Comparison of ENCODE assay signal across 14 mouse cellular contexts in the genomic region with DNA sequence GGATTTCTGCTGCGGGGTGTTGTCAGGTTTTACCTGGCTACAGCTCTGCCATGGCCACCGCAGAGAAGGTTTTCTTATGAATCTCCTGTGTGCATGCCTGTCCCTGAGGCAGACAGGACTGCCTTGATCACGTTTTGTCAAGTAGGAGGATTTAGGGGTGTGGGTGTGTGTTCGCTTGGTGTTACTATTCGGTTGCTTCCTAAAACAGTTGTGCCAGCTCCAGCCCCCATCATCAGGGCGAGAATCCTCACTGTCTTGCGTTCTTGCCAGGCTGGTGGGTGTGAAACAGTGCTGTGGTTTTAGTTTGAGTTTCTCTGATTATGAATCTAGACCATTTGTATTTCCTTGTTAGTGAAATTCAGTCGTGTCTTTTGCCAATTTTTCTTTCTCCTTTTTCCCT. TPM values are rescaled to one million over a fixed set of nuclear protein-coding genes. Genes with fewer than 3 reads are reported as not detected.
DNase-seq lines count a peak whose midpoint lies in the region; ATAC-seq and TF ChIP-seq lines count a peak whose summit lies in the region.
"Had no signal": no experiment of that assay in that cellular context is flagged by ENCODE, and none has a peak within 500 bp of the region (broad histone marks: within the 10 kb centered on the region; RNA-seq: fewer than 3 reads in every experiment).

No protein-coding gene starts in this region.

- peak overlapping the region; percentile 98 for H3K9ac ChIP-seq in hindbrain, embryonic 13.5 days
- H3K9ac ChIP-seq in embryonic facial prominence, embryonic 14.5 days (ENCODE audit: low read depth, low read length), result peak overlapping the region; percentile 31; the same call in 1 of the 2 replicates
- H3K9ac ChIP-seq: liver, embryonic 14.5 days had no signal

- H3K79me2 ChIP-seq in myocyte (ENCODE audit: control insufficient read depth, insufficient read depth), result peaks cover 73% of the 10 kb centered on the region

- no peak for TF ChIP-seq CTCF in layer of hippocampus, adult 2 months (conservative IDR thresholded peaks at IDR 0.05)

- ATAC-seq in hindbrain, embryonic 13.5 days (ENCODE audit: low FRiP score), result no peak
- no peak for ATAC-seq in embryonic facial prominence, embryonic 14.5 days (ENCODE audit: low read depth)
- ATAC-seq: activated CD4-positive, CD25-positive, alpha-beta regulatory T cell, adult 4 months; CD4-positive, CD25-positive, alpha-beta regulatory T cell, adult 4 months had no signal

- no peak for TF ChIP-seq POLR2A in myocyte (IDR thresholded peaks at IDR 0.05; ENCODE audit: insufficient read length, low read depth)

- H3K9me3 ChIP-seq in hindbrain, embryonic 13.5 days, result no peaks in the 10 kb centered on the region
- H3K9me3 ChIP-seq in hindbrain, embryonic 10.5 days, result no peaks in the 10 kb centered on the region
- no peaks in the 10 kb centered on the region for H3K9me3 ChIP-seq in embryonic facial prominence, embryonic 14.5 days (ENCODE audit: control insufficient read depth, low read length)

- no peak for DNase-seq in hindbrain, embryonic 10.5 days (ENCODE audit: low spot score)
- DNase-seq in embryonic facial prominence, embryonic 14.5 days (ENCODE audit: low spot score), result no peak
- DNase-seq in layer of hippocampus, adult 2 months (ENCODE audit: low spot score in 2 of 2), result peak; percentile 81 to 87
- DNase-seq in kidney, adult 9 months, result no peak
- DNase-seq in MN1 (ENCODE audit: low spot score), result no peak
- DNase-seq in urinary bladder, postnatal 10 days (ENCODE audit: low spot score), result no peak
- DNase-seq: thymus, postnatal 25 days had no signal

- no peak overlapping the region for H3K4me3 ChIP-seq in hindbrain, embryonic 13.5 days
- no peak overlapping the region for H3K4me3 ChIP-seq in hindbrain, embryonic 10.5 days
- H3K4me3 ChIP-seq in embryonic facial prominence, embryonic 14.5 days (ENCODE audit: low read depth, low read length), result no peak overlapping the region
- peak overlapping the region; percentile 24; the same call in 1 of the 2 replicates for H3K4me3 ChIP-seq in layer of hippocampus, adult 2 months
- peak overlapping the region; percentile 54 for H3K4me3 ChIP-seq in myocyte

- WGBS in hindbrain, embryonic 13.5 days, result 80% methylated on average over 8 of the region's 8 CpGs
- WGBS in hindbrain, embryonic 10.5 days, result 79% methylated on average over 8 of the region's 8 CpGs
- WGBS in embryonic facial prominence, embryonic 14.5 days, result 70% methylated on average over 8 of the region's 8 CpGs

- H3ac ChIP-seq in myocyte (ENCODE audit: control insufficient read depth, insufficient read length), result peak overlapping the region; percentile 5

- H3K27me3 ChIP-seq in hindbrain, embryonic 13.5 days, result no peaks in the 10 kb centered on the region
- H3K27me3 ChIP-seq in hindbrain, embryonic 10.5 days (ENCODE audit: insufficient read depth, poor library complexity, severe bottlenecking), result no peaks in the 10 kb centered on the region
- no peaks in the 10 kb centered on the region for H3K27me3 ChIP-seq in embryonic facial prominence, embryonic 14.5 days (replicated peaks; ENCODE audit: control insufficient read depth, insufficient read depth, low read length)
- H3K27me3 ChIP-seq in myocyte (ENCODE audit: control insufficient read depth, insufficient read depth, insufficient read length), result no peaks in the 10 kb centered on the region

- H3K27ac ChIP-seq in hindbrain, embryonic 13.5 days, result no peak overlapping the region
- no peak overlapping the region for H3K27ac ChIP-seq in hindbrain, embryonic 10.5 days
- no peak overlapping the region for H3K27ac ChIP-seq in embryonic facial prominence, embryonic 14.5 days (replicated peaks; ENCODE audit: low read depth, low read length)
- H3K27ac ChIP-seq in layer of hippocampus, adult 2 months, result peak overlapping the region; percentile 55; the same call in 1 of the 2 replicates
- H3K27ac ChIP-seq: liver, embryonic 14.5 days had no signal

- peak overlapping the region; percentile 89 for H3K4me2 ChIP-seq in hindbrain, embryonic 13.5 days
- H3K4me2 ChIP-seq in embryonic facial prominence, embryonic 14.5 days (ENCODE audit: low read depth, low read length), result peak overlapping the region; percentile 24
- peak overlapping the region; percentile 96 for H3K4me2 ChIP-seq in myocyte (ENCODE audit: low read depth)

- peaks cover 53% of the 10 kb centered on the region for H3K4me1 ChIP-seq in hindbrain, embryonic 13.5 days (replicated peaks)
- peaks cover 48% of the 10 kb centered on the region for H3K4me1 ChIP-seq in hindbrain, embryonic 10.5 days (replicated peaks)
- peaks cover 25% of the 10 kb centered on the region for H3K4me1 ChIP-seq in embryonic facial prominence, embryonic 14.5 days (ENCODE audit: control insufficient read depth, insufficient read depth, low read length)

- H3K36me3 ChIP-seq in hindbrain, embryonic 13.5 days, result peaks cover 15% of the 10 kb centered on the region
- H3K36me3 ChIP-seq in hindbrain, embryonic 10.5 days, result peaks cover 27% of the 10 kb centered on the region
- H3K36me3 ChIP-seq in embryonic facial prominence, embryonic 14.5 days (ENCODE audit: control insufficient read depth, insufficient read depth, low read length), result peaks cover 6% of the 10 kb centered on the region; the same call in 1 of the 2 replicates
- H3K36me3 ChIP-seq in myocyte (ENCODE audit: control insufficient read depth, insufficient read depth), result no peaks in the 10 kb centered on the region

TF ChIP-seq in myocyte, 11 proteins besides CTCF, POLR2A, EP300 and RAD21:
- TF ChIP-seq MYOD1 (IDR thresholded peaks at IDR 0.05; ENCODE audit: control insufficient read depth in 1 of 3, insufficient read length in 2 of 3, low read depth in 2 of 3) (no peak), REST (IDR thresholded peaks at IDR 0.05; ENCODE audit: insufficient read depth, insufficient read length) (no peak), SRF (IDR thresholded peaks at IDR 0.05; ENCODE audit: control insufficient read depth, insufficient read length, low read depth) (no peak), CEBPB (IDR thresholded peaks at IDR 0.05; ENCODE audit: insufficient read depth, poor library complexity, severe bottlenecking) (no peak), E2F4 (IDR thresholded peaks at IDR 0.05; ENCODE audit: insufficient read depth) (no peak), USF1 (IDR thresholded peaks at IDR 0.05; ENCODE audit: low read depth) (no peak), POLR2AphosphoS2 (IDR thresholded peaks at IDR 0.05; ENCODE audit: insufficient read length, low read depth) (no peak), MYOG (IDR thresholded peaks at IDR 0.05; ENCODE audit: control insufficient read depth in 1 of 3, insufficient read depth in 1 of 3, insufficient read length in 2 of 3, low read depth in 2 of 3) (no peak), MAX (IDR thresholded peaks at IDR 0.05; ENCODE audit: low read depth) (no peak), TCF3 (IDR thresholded peaks at IDR 0.05; ENCODE audit: insufficient read length, low read depth) (no peak), TCF12 (IDR thresholded peaks at IDR 0.05; ENCODE audit: insufficient read depth, poor library complexity, severe bottlenecking) (no peak)

RNA-seq across cellular contexts. Expression of a gene that starts 2.7 kb away (rescaled TPM):
- polyA plus RNA-seq in hindbrain, embryonic 13.5 days (2015; fragmentation: Nextera tagmentation; extraction: Ambion mirVana), result 24.1 and 24.7 TPM in 2 replicates
- 19.3 and 25.6 TPM in 2 replicates for polyA plus RNA-seq in hindbrain, embryonic 10.5 days (2016; fragmentation: Nextera tagmentation; extraction: Ambion mirVana)
- 17.9 and 18.7 TPM in 2 replicates for polyA plus RNA-seq in embryonic facial prominence, embryonic 14.5 days (2014; fragmentation: Nextera tagmentation; extraction: Ambion mirVana)
- total RNA-seq in layer of hippocampus, adult 2 months (2021), result 10 to 100 TPM; 79.6 to 81.8 TPM
- 89.3 TPM for polyA plus RNA-seq in myocyte (2012; fragmentation: generic; extraction: Trizol)

RNA-seq across cellular contexts. Expression of a gene that starts 16.5 kb away (rescaled TPM):
- polyA plus RNA-seq in hindbrain, embryonic 13.5 days (2015; fragmentation: Nextera tagmentation; extraction: Ambion mirVana), result 58.3 and 58.6 TPM in 2 replicates
- 55.4 and 57.1 TPM in 2 replicates for polyA plus RNA-seq in hindbrain, embryonic 10.5 days (2016; fragmentation: Nextera tagmentation; extraction: Ambion mirVana)
- polyA plus RNA-seq in embryonic facial prominence, embryonic 14.5 days (2014; fragmentation: Nextera tagmentation; extraction: Ambion mirVana), result 50.0 and 54.3 TPM in 2 replicates
- total RNA-seq in layer of hippocampus, adult 2 months (2021), result 10 to 100 TPM; 55.6 to 57.4 TPM
- polyA plus RNA-seq in myocyte (2012; fragmentation: generic; extraction: Trizol), result 27.9 TPM

RNA-seq across cellular contexts. Expression of a gene that starts 40.7 kb away (rescaled TPM):
- 40.0 and 45.5 TPM in 2 replicates for polyA plus RNA-seq in hindbrain, embryonic 13.5 days (2015; fragmentation: Nextera tagmentation; extraction: Ambion mirVana)
- 22.8 and 27.2 TPM in 2 replicates for polyA plus RNA-seq in hindbrain, embryonic 10.5 days (2016; fragmentation: Nextera tagmentation; extraction: Ambion mirVana)
- 20.8 and 22.8 TPM in 2 replicates for polyA plus RNA-seq in embryonic facial prominence, embryonic 14.5 days (2014; fragmentation: Nextera tagmentation; extraction: Ambion mirVana)
- 10 to 100 TPM; 55.8 to 55.9 TPM for total RNA-seq in layer of hippocampus, adult 2 months (2021)
- 16.3 TPM for polyA plus RNA-seq in myocyte (2012; fragmentation: generic; extraction: Trizol)

RNA-seq across cellular contexts. Expression of a gene that starts 57.3 kb away (rescaled TPM):
- polyA plus RNA-seq in hindbrain, embryonic 13.5 days (2015; fragmentation: Nextera tagmentation; extraction: Ambion mirVana), result 0.40 TPM in 1 of 2 replicates, not detected in the other
- polyA plus RNA-seq in hindbrain, embryonic 10.5 days (2016; fragmentation: Nextera tagmentation; extraction: Ambion mirVana), result 0.12 TPM in 1 of 2 replicates, not detected in the other
- not detected in 2 replicates for polyA plus RNA-seq in embryonic facial prominence, embryonic 14.5 days (2014; fragmentation: Nextera tagmentation; extraction: Ambion mirVana)
- 1 to 10 TPM in 1 of 2 experiments, under 1 TPM in 1; 0.81 to 2.1 TPM for total RNA-seq in layer of hippocampus, adult 2 months (2021)
- 0.11 TPM for polyA plus RNA-seq in myocyte (2012; fragmentation: generic; extraction: Trizol)
- total RNA-seq: common myeloid progenitor, adult 5-6 weeks had no signal
- polyA plus RNA-seq: CD4-positive, CD25-positive, alpha-beta regulatory T cell, adult 4 months; heart, embryonic 16.5 days had no signal

Comparison
In these comparisons a context has a peak if more than half of its experiments do, and no peak if none do; other contexts are left out.
1. H3K4me2 ChIP-seq: peak in every context shown above with its lines; median percentile 96 in myocyte; 89 in hindbrain, embryonic 13.5 days; 24 in embryonic facial prominence, embryonic 14.5 days.
2. H3K4me3 ChIP-seq: peak in layer of hippocampus, adult 2 months (single experiment) and myocyte (single experiment); none in hindbrain, embryonic 13.5 days (single experiment), hindbrain, embryonic 10.5 days (single experiment) and embryonic facial prominence, embryonic 14.5 days (single experiment).
3. DNase-seq: peak in layer of hippocampus, adult 2 months (2 of 2); none in hindbrain, embryonic 10.5 days (single experiment), embryonic facial prominence, embryonic 14.5 days (single experiment), kidney, adult 9 months (single experiment), MN1 (single experiment) and urinary bladder, postnatal 10 days (single experiment).